Mouse (Mus musculus) frontal cortex, postnatal 10 days (tissue): ENCODE measurements around the gene Tbc1d30.
A peak's percentile ranks its signal among the peaks of the same experiment; 100 is the strongest.

Experiments used
- DNase-seq, 2 experiments: peaks; one replicate each; pipeline ENCODE4 v3.0.0; 2022; ENCODE audit warnings: low spot score in 2 of 2, mixed read lengths in 1 of 2

Tbc1d30 gene

GRCm38 (mm10) chr10:121264204-121264575 lies 86.9 kb downstream of the Tbc1d30 start:
- no peak for DNase-seq

- DNase-seq, result no peak
These were observed 87.4 kb downstream of the Tbc1d30 start for GRCm38 (mm10) chr10:121263520-121264203.

- DNase-seq, result no peak
These were observed 88.9 kb downstream of the Tbc1d30 start for GRCm38 (mm10) chr10:121262206-121262605.

GRCm38 (mm10) chr10:121261036-121261592 lies 90.0 kb downstream of the Tbc1d30 start:
- no peak for DNase-seq

- peak in 1 of 2 experiments; percentile 64 for DNase-seq
These were observed 94.8 kb downstream of the Tbc1d30 start for GRCm38 (mm10) chr10:121256115-121256825.

- no peak for DNase-seq
These were observed 95.6 kb downstream of the Tbc1d30 start for GRCm38 (mm10) chr10:121255465-121255864.

GRCm38 (mm10) chr10:121254343-121254742 lies 96.7 kb downstream of the Tbc1d30 start:
- no peak for DNase-seq

- DNase-seq, result no peak
These were observed 98.3 kb downstream of the Tbc1d30 start for GRCm38 (mm10) chr10:121252781-121253180.

GRCm38 (mm10) chr10:121251191-121251590 lies 99.9 kb downstream of the Tbc1d30 start:
- DNase-seq, result no peak

GRCm38 (mm10) chr10:121249820-121250219 lies 101.3 kb downstream of the Tbc1d30 start:
- no peak for DNase-seq

- no peak for DNase-seq
These were observed 103.5 kb downstream of the Tbc1d30 start for GRCm38 (mm10) chr10:121247545-121247944.

- DNase-seq, result no peak
These were observed 104.1 kb downstream of the Tbc1d30 start for GRCm38 (mm10) chr10:121246971-121247370.

GRCm38 (mm10) chr10:121243373-121244207 lies 107.5 kb downstream of the Tbc1d30 start:
- DNase-seq, result no peak

GRCm38 (mm10) chr10:121242596-121242995 lies 108.5 kb downstream of the Tbc1d30 start:
- no peak for DNase-seq

- no peak for DNase-seq
These were observed 112.0 kb downstream of the Tbc1d30 start for GRCm38 (mm10) chr10:121239065-121239464.

GRCm38 (mm10) chr10:121238551-121238950 lies 112.5 kb downstream of the Tbc1d30 start:
- no peak for DNase-seq

GRCm38 (mm10) chr10:121237377-121237776 lies 113.7 kb downstream of the Tbc1d30 start:
- no peak for DNase-seq

- no peak for DNase-seq
These were observed 115.8 kb downstream of the Tbc1d30 start for GRCm38 (mm10) chr10:121235167-121235824.

- DNase-seq, result no peak
These were observed 116.6 kb downstream of the Tbc1d30 start for GRCm38 (mm10) chr10:121234476-121234875.

- no peak for DNase-seq
These were observed 122.6 kb downstream of the Tbc1d30 start for GRCm38 (mm10) chr10:121228422-121228953.

- DNase-seq, result no peak
These were observed 123.1 kb downstream of the Tbc1d30 start for GRCm38 (mm10) chr10:121227988-121228409.
